Mouse (Mus musculus) bone marrow, adult 2 months (tissue): ENCODE measurements around the gene Irs1.

Source experiments
- CTCF ChIP-seq: fragments of 200-500 bp; IDR thresholded peaks from 2 replicates; pipeline ENCODE4 v1.5.1; 2011; ENCODE audit warnings: low read length, control low read depth; ENCODE audit not compliant: control insufficient read depth, insufficient read depth
- POLR2A ChIP-seq: fragments of 200-500 bp; IDR thresholded peaks from 2 replicates; pipeline ENCODE4 v1.6.1; 2011; ENCODE audit warnings: low read depth, mild to moderate bottlenecking, control low read depth, low read length, borderline replicate concordance; ENCODE audit not compliant: control insufficient read depth

DNA sequence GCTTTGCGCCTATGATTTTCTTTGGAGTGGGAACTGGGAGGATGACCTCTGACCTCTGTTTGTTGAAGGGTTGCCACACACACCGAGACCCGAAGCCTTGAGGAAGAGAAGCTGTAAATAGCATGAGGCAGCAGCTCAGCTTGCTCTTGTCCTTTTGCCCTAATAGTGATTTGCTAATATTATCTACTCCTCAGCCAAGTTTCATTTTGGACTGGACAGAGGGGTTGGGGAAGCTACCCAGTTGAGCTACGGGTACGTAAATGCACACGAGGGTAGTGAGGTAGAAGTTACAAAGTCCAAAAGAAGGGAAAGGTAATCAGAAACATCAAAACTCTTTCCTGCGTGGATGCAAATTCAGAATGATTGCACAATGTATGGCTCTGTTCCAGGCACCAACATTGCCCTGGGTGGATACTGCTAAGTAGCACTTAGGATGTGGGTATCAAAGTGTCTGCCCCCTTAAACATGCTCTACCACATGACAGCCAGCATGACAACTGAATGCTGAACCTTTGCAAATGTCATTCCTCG lies 107.2 kb downstream of the Irs1 start:
- TF ChIP-seq CTCF (no peak), POLR2A (no peak)
